Mouse (Mus musculus) forebrain, embryonic 11.5 days (tissue): ENCODE data around the gene Adamts4. TPM values are rescaled to one million over a fixed set of nuclear protein-coding genes. Genes with fewer than 3 reads are reported as not detected.

Experiments used
- ATAC-seq: fragments of 200-750 bp; cut with Nextera tagmentation; replicated peaks from 2 replicates; pipeline ENCODE4 v1.8.0; 2017; ENCODE audit warnings: moderate TSS enrichment; ENCODE audit not compliant: low FRiP score
- DNase-seq: peaks from one replicate; pipeline ENCODE4 v3.0.0-alpha.2; 2017; ENCODE audit warnings: low spot score
- H3K27ac ChIP-seq: fragments of 300-500 bp; sonication (generic); 2 replicates; pipeline ENCODE4 v1.5.1; 2014; ENCODE audit warnings: low read depth, low read length
- H3K27me3 ChIP-seq: fragments of 300-500 bp; sonication (generic); 2 replicates; pipeline ENCODE4 v1.6.1; 2014; ENCODE audit warnings: mild to moderate bottlenecking, low read length, mixed read lengths; ENCODE audit not compliant: control insufficient read depth, insufficient read depth
- H3K36me3 ChIP-seq: fragments of 300-500 bp; sonication (generic); 2 replicates; pipeline ENCODE4 v1.6.1; 2014; ENCODE audit warnings: mild to moderate bottlenecking, low read length, moderate library complexity, mixed read lengths; ENCODE audit not compliant: control insufficient read depth, insufficient read depth
- H3K4me1 ChIP-seq: fragments of 300-500 bp; sonication (generic); replicated peaks from 2 replicates; pipeline ENCODE4 v1.6.1; 2014; ENCODE audit warnings: low read length, mixed read lengths; ENCODE audit not compliant: control insufficient read depth, insufficient read depth
- H3K4me2 ChIP-seq: fragments of 300-500 bp; sonication (generic); 2 replicates; pipeline ENCODE4 v1.6.1; 2014; ENCODE audit warnings: low read depth, mild to moderate bottlenecking, low read length, moderate library complexity, mixed read lengths; ENCODE audit not compliant: severe bottlenecking
- H3K4me3 ChIP-seq: fragments of 300-500 bp; sonication (generic); 2 replicates; pipeline ENCODE4 v1.5.1; 2014; ENCODE audit warnings: low read depth, low read length
- H3K9ac ChIP-seq: fragments of 300-500 bp; sonication (generic); 2 replicates; pipeline ENCODE4 v1.6.1; 2014; ENCODE audit warnings: low read length
- H3K9me3 ChIP-seq: fragments of 300-500 bp; sonication (generic); 2 replicates; pipeline ENCODE4 v1.6.1; 2016; ENCODE audit warnings: low read length, mixed read lengths; ENCODE audit not compliant: control insufficient read depth
- WGBS: fragments of 180-500 bp; shearing (Covaris S2); extraction: QIAGEN DNeasy Blood & Tissue Kit; methylation state at CpG from one replicate; pipeline ENCODE4 v1.1.7; 2014; 5-methylcytosine and 5-hydroxymethylcytosine counted together
- polyA plus RNA-seq: library from polyadenylated mRNA; unstranded; fragments of >200 nt; fragmentation: Nextera tagmentation; extraction: Ambion mirVana; gene quantifications from 2 replicates; pipeline ENCODE4 v1.2.1, GENCODE M21; 2014

Adamts4 gene
- polyA plus RNA-seq, 1 experiment from 2014 or later, result 7.1 TPM

DNA sequence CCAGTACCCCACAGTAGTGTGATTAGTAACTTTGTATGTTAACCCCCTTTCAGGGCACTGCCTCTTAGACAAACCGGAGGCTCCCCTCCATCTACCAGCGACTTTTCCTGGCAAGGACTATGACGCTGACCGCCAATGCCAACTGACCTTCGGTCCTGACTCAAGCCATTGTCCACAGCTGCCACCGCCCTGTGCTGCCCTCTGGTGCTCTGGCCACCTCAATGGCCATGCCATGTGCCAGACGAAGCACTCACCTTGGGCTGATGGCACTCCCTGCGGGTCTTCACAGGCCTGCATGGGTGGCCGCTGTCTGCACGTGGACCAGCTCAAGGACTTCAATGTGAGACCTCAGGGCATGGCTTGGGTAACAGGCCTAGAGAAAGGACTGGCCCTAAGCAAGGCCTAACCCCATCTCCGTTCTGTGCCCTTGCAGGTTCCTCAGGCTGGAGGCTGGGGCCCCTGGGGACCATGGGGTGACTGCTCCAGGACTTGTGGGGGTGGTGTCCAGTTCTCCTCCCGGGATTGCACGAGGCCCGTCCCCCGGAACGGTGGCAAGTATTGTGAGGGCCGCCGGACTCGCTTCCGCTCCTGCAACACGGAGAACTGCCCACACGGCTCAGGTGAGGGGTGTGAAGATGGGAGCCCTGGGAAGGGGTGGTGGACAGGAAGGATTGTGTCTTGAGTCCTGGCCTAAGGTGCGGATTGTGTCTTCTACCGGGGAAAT lies 6.0 kb downstream of the Adamts4 start:
- ATAC-seq, result no peak
- H3K36me3 ChIP-seq, result no peaks in the 10 kb centered on the region; the same call in 1 of the 2 replicates

DNA sequence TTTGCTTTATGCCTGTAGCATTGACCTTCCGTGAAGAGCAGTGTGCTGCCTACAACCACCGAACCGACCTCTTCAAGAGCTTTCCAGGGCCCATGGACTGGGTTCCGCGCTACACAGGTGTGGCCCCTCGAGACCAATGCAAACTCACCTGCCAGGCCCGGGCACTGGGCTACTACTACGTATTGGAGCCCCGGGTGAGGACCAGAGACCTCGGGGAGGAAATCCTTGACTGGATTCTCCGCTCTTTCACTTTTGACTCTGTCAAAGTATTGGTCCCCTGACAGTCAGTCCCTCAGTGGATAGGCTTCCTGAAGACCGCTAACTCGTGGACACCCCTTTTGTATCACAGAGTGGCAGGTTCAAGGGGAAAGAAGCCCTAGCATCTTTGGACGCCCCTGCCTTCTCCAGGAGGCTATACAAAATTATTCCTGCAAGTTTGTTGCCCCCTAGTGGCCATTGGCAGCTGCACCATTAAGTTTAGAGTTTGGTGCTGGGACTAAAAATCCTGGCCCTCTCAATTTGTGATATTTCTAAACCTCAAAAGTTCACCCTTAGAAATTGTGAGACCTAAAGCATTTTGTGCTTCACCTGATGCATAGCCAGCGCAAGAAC lies 6.8 kb downstream of the Adamts4 start:
- Histone ChIP-seq H3K27me3 (no peaks in the 10 kb centered on the region), H3K27ac (no peak overlapping the region), H3K4me2 (no peak overlapping the region), H3K9ac (no peak overlapping the region), H3K4me1 (peaks cover 6% of the 10 kb centered on the region; the same call in 1 of the 2 replicates), H3K9me3 (no peaks in the 10 kb centered on the region), H3K36me3 (no peaks in the 10 kb centered on the region; the same call in 1 of the 2 replicates), H3K4me3 (no peak overlapping the region)
- DNase-seq, result peak; percentile 75
- peak; percentile 29; the same call in 1 of the 2 replicates for ATAC-seq
- 69% methylated on average over 15 of the region's 15 CpGs for WGBS

More for the DNA sequence above, 6.0 kb downstream of the Adamts4 start:
- no peak for DNase-seq
- WGBS, result 90% methylated on average over 24 of the region's 24 CpGs
- H3K27ac ChIP-seq, result no peak overlapping the region
- no peaks in the 10 kb centered on the region for H3K27me3 ChIP-seq
- no peak overlapping the region for H3K4me2 ChIP-seq
- H3K9ac ChIP-seq, result no peak overlapping the region
- no peak overlapping the region for H3K4me3 ChIP-seq
- no peaks in the 10 kb centered on the region for H3K9me3 ChIP-seq
- peaks cover 10% of the 10 kb centered on the region; the same call in 1 of the 2 replicates for H3K4me1 ChIP-seq

DNA sequence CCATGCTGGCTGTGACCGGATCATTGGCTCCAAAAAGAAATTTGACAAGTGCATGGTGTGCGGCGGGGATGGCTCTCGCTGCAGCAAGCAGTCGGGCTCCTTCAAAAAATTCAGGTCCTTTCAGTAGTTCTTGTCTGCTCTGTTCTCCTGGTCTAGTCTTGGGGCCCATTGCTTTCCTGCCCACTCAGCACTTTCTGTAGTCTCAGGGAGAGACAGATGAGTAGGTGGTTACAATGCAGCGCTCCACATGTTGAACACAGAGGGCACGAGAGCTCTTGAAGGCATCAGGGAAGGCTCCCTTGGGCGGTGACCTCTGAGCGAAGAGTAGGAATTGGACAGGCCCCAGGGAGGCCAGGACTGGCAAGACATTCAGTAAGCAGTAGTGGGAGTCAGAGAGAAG lies 7.6 kb downstream of the Adamts4 start:
- H3K4me3 ChIP-seq, result no peak overlapping the region
- no peaks in the 10 kb centered on the region; the same call in 1 of the 2 replicates for H3K36me3 ChIP-seq
- H3K27ac ChIP-seq, result no peak overlapping the region
- H3K9me3 ChIP-seq, result no peaks in the 10 kb centered on the region
- no peaks in the 10 kb centered on the region; the same call in 1 of the 2 replicates for H3K4me1 ChIP-seq
- H3K27me3 ChIP-seq, result no peaks in the 10 kb centered on the region
- DNase-seq (no peak), ATAC-seq (no peak)
- H3K9ac ChIP-seq, result no peak overlapping the region
- WGBS, result 90% methylated on average over 9 of the region's 9 CpGs
- no peak overlapping the region for H3K4me2 ChIP-seq

DNA sequence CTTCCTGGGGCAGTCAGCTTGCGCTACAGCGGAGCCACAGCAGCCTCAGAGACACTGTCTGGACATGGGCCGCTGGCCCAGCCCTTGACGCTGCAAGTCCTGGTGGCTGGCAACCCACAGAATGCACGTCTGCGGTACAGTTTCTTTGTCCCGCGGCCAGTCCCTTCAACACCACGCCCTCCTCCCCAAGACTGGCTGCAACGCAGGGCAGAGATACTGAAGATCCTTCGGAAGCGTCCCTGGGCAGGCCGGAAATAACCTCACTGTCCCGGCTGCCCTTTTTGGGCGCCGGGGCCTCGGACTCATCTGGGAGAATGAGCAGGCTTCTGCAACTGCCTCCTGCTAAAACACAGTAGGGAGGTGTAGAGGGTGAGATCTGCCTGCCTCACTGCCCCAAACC lies 8.7 kb downstream of the Adamts4 start:
- Histone ChIP-seq H3K4me1 (no peaks in the 10 kb centered on the region), H3K27me3 (no peaks in the 10 kb centered on the region), H3K36me3 (no peaks in the 10 kb centered on the region; the same call in 1 of the 2 replicates), H3K4me3 (no peak overlapping the region), H3K9ac (no peak overlapping the region), H3K9me3 (no peaks in the 10 kb centered on the region), H3K27ac (no peak overlapping the region), H3K4me2 (no peak overlapping the region)
- WGBS, result 80% methylated on average over 17 of the region's 17 CpGs
- ATAC-seq, result no peak
- no peak for DNase-seq

DNA sequence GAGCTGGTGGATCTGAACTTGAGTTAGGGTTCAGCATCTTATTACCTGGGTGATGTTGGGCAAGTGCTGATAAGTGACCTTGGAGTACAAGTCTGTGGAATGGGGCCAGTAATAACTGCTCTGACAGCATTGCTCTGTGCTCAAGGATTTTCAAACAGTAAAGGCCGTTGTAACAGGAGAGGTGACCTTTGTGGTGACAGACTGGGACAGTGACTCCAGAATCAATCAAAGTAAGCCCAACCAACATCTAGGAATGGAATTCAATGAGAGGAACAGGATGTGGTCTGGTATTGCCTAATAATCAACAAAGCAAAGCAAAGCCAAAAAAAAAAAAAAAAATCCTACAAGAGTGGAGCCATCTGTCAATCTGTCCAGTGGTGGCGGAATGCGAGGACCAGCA lies 10.1 kb downstream of the Adamts4 start:
- no peak overlapping the region for H3K4me3 ChIP-seq
- 83% methylated on average over 3 of the region's 3 CpGs for WGBS

DNA sequence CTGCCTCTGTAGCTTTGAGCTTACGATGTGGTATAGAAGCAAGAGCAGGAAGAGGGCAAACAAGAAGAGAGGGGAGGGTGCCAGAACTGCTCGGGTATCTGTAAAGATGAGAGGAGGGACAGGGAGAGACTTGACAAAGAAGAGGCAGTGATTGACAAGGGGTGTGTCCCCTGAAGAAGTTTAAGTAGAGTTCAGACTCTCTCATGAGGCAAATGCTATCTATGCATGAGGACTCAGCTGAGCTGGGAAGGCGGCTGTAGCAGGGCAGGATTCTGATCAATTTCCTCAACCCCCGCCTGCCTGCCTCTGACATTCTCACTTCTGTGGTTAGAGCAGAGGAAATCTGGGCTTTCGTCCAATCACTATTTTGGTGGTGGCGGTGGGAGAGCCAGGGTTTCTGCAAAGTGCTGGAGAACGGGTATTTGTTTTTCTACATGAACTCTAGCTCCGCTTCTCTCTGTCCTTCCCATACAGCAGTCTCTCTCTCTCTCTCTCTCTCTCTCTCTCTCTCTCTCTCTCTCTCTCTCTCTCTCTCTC lies 12.4 kb downstream of the Adamts4 start:
- Histone ChIP-seq H3K27me3 (no peaks in the 10 kb centered on the region), H3K27ac (peak overlapping the region; percentile 25; the same call in 1 of the 2 replicates), H3K4me3 (peak overlapping the region; percentile 14), H3K4me2 (peak overlapping the region; percentile 46), H3K9ac (no peak overlapping the region; the same call in 1 of the 2 replicates), H3K4me1 (no peaks in the 10 kb centered on the region), H3K36me3 (no peaks in the 10 kb centered on the region), H3K9me3 (no peaks in the 10 kb centered on the region)
- ATAC-seq, result peak; percentile 45
- 12% methylated on average over 8 of the region's 8 CpGs for WGBS
- DNase-seq, result peak; percentile 55

More for the DNA sequence above, 10.1 kb downstream of the Adamts4 start:
- Histone ChIP-seq H3K4me2 (no peak overlapping the region), H3K9ac (no peak overlapping the region), H3K27ac (no peak overlapping the region), H3K4me1 (no peaks in the 10 kb centered on the region), H3K36me3 (no peaks in the 10 kb centered on the region; the same call in 1 of the 2 replicates), H3K27me3 (no peaks in the 10 kb centered on the region), H3K9me3 (no peaks in the 10 kb centered on the region)
- DNase-seq (no peak), ATAC-seq (no peak)

DNA sequence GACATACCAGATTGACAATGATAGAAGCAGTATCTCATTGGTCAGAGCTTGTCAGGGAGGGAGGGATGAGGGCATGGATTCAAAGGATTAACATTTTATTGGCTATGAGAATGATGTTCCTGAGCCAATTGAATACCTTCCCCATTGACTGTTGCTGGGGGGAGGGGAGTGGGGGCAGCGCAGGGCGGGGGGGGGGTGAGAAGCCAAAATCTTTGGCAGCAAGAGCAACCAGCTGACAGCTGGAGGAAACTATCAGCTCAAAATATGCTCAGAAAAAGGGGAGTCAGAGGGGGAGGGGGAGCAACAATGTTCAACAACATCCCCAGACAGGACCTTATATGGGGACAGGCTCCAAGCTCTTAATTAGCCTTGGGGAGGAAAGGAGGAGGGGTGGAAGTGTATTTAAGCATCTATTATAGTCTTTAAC lies 13.0 kb downstream of the Adamts4 start:
- DNase-seq, result no peak
- 0% methylated on average over 2 of the region's 2 CpGs for WGBS
- H3K9ac ChIP-seq, result no peak overlapping the region
- no peak overlapping the region for H3K27ac ChIP-seq
- peak overlapping the region; percentile 14 for H3K4me3 ChIP-seq
- H3K27me3 ChIP-seq, result no peaks in the 10 kb centered on the region
- peak overlapping the region; percentile 46; the same call in 1 of the 2 replicates for H3K4me2 ChIP-seq
- no peaks in the 10 kb centered on the region for H3K9me3 ChIP-seq
- peak; percentile 87 for ATAC-seq
- H3K36me3 ChIP-seq, result no peaks in the 10 kb centered on the region
- no peaks in the 10 kb centered on the region for H3K4me1 ChIP-seq

DNA sequence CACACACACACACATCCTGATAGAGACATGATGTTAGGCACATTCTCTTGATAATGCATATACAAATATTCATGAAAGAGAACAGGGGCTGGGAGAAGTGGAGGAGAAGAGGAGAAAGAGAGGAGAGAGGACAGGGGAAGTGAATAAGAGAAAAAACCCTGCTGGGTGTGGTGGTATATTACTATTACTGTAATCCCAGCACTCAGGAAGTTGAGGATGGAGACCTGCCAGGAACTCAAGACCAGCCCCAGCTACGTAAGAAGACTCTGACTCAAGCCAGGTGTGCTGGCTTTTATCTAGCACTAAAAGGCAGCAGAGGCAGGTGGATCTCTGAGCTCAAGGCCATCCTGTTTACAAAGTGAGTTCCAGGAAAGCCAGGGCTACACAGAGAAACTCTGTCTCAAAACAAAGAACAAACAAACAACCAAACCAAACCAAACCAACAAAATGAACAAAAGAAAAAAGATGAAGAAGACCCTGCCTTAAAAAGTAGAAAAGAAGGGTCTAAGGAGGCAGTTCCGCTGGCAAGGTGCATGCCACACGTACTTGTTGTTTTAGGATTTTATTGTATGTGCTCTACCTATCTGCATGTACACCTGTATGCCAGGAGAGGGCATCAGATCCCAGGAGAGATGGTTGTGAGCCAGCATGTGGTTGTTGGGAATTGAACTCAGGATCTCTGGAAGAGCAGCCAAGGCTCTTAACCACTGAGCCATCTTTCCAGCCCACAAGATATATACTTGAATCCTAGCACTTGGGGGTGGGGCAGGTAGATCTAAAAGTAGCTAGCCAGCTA lies 13.6 kb downstream of the Adamts4 start:
- no peaks in the 10 kb centered on the region for H3K27me3 ChIP-seq
- no peak overlapping the region for H3K9ac ChIP-seq
- H3K4me3 ChIP-seq, result no peak overlapping the region
- no peaks in the 10 kb centered on the region for H3K4me1 ChIP-seq
- no peaks in the 10 kb centered on the region for H3K9me3 ChIP-seq
- H3K27ac ChIP-seq, result no peak overlapping the region
- DNase-seq, result no peak
- H3K36me3 ChIP-seq, result no peaks in the 10 kb centered on the region
- no peak overlapping the region for H3K4me2 ChIP-seq
- no peak; the same call in 1 of the 2 replicates for ATAC-seq
- 86% methylated on average over 3 of the region's 3 CpGs for WGBS
